Mouse (Mus musculus) embryonic facial prominence, embryonic 14.5 days (tissue): ENCODE measurements around the gene Snx3. TPM values are rescaled to one million over a fixed set of nuclear protein-coding genes. Genes with fewer than 3 reads are reported as not detected.

ENCODE experiments used
- ATAC-seq: fragments of 200-750 bp; cut with Nextera tagmentation; 2 replicates; pipeline ENCODE4 v1.8.0; 2017; ENCODE audit warnings: low read depth, moderate number of reproducible peaks, moderate TSS enrichment
- DNase-seq: peaks from one replicate; pipeline ENCODE4 v3.0.0-alpha.2; 2015; ENCODE audit warnings: low spot score
- H3K27ac ChIP-seq: fragments of 300-500 bp; sonication (generic); replicated peaks from 2 replicates; pipeline ENCODE4 v1.5.1; 2014; ENCODE audit warnings: low read depth, mild to moderate bottlenecking, low read length, moderate library complexity
- H3K27me3 ChIP-seq: fragments of 300-500 bp; sonication (generic); replicated peaks from 2 replicates; pipeline ENCODE4 v1.6.1; 2014; ENCODE audit warnings: low read length; ENCODE audit not compliant: control insufficient read depth, insufficient read depth
- H3K36me3 ChIP-seq: fragments of 300-500 bp; sonication (generic); 2 replicates; pipeline ENCODE4 v1.6.1; 2014; ENCODE audit warnings: low read length, mixed read lengths; ENCODE audit not compliant: control insufficient read depth, insufficient read depth
- H3K4me1 ChIP-seq: fragments of 300-500 bp; sonication (generic); 2 replicates; pipeline ENCODE4 v1.6.1; 2014; ENCODE audit warnings: antibody characterized with exemption, low read length; ENCODE audit not compliant: control insufficient read depth, insufficient read depth
- H3K4me2 ChIP-seq: fragments of 300-500 bp; sonication (generic); 2 replicates; pipeline ENCODE4 v1.6.1; 2014; ENCODE audit warnings: low read depth, mild to moderate bottlenecking, low read length, moderate library complexity, mixed read lengths
- H3K4me3 ChIP-seq: fragments of 300-500 bp; sonication (generic); 2 replicates; pipeline ENCODE4 v1.5.1; 2014; ENCODE audit warnings: low read depth, mild to moderate bottlenecking, low read length
- H3K9ac ChIP-seq: fragments of 300-500 bp; sonication (generic); 2 replicates; pipeline ENCODE4 v1.6.1; 2014; ENCODE audit warnings: low read depth, mild to moderate bottlenecking, low read length, moderate library complexity, mixed read lengths
- H3K9me3 ChIP-seq: fragments of 300-500 bp; sonication (generic); 2 replicates; pipeline ENCODE4 v1.6.1; 2016; ENCODE audit warnings: low read length; ENCODE audit not compliant: control insufficient read depth
- WGBS: fragments of 180-500 bp; shearing (Covaris S2); extraction: QIAGEN DNeasy Blood & Tissue Kit; methylation state at CpG from one replicate; pipeline ENCODE4 v1.1.7; 2014; 5-methylcytosine and 5-hydroxymethylcytosine counted together
- polyA plus RNA-seq: library from polyadenylated mRNA; unstranded; fragments of >200 nt; fragmentation: Nextera tagmentation; extraction: Ambion mirVana; gene quantifications from 2 replicates; pipeline ENCODE4 v1.2.1, GENCODE M21; 2014

The Snx3 gene
- polyA plus RNA-seq, 1 experiment from 2014 or later, result 326 TPM

GRCm38 (mm10) chr10:42559581-42560200 is 57.9 kb downstream of the Snx3 start:
- no peaks in the 10 kb centered on the region; the same call in 1 of the 2 replicates for H3K9me3 ChIP-seq
- WGBS, result 73% methylated on average over 5 of the region's 5 CpGs
- no peak overlapping the region for H3K4me2 ChIP-seq
- peaks cover 10% of the 10 kb centered on the region for H3K27me3 ChIP-seq
- ATAC-seq (no peak), DNase-seq (no peak)
- H3K27ac ChIP-seq, result no peak overlapping the region
- no peak overlapping the region for H3K9ac ChIP-seq
- no peaks in the 10 kb centered on the region for H3K4me1 ChIP-seq
- no peak overlapping the region for H3K4me3 ChIP-seq
- H3K36me3 ChIP-seq, result no peaks in the 10 kb centered on the region

- Histone ChIP-seq H3K4me1 (no peaks in the 10 kb centered on the region), H3K27me3 (peaks cover 35% of the 10 kb centered on the region), H3K27ac (no peak overlapping the region), H3K4me3 (no peak overlapping the region), H3K4me2 (no peak overlapping the region), H3K9me3 (no peaks in the 10 kb centered on the region), H3K9ac (no peak overlapping the region), H3K36me3 (no peaks in the 10 kb centered on the region)
- ATAC-seq (no peak), DNase-seq (peak; percentile 36)
- 4% methylated on average over 12 of the region's 12 CpGs for WGBS
Observed at GRCm38 (mm10) chr10:42562272-42562671, 60.4 kb downstream of the Snx3 start.

- Histone ChIP-seq H3K36me3 (no peaks in the 10 kb centered on the region), H3K9me3 (no peaks in the 10 kb centered on the region), H3K9ac (no peak overlapping the region), H3K4me2 (0 out of 2 replicates have a peak overlapping the region, but pooled peaks have one; percentile 3), H3K27me3 (peaks cover 95% of the 10 kb centered on the region), H3K27ac (no peak overlapping the region), H3K4me1 (no peaks in the 10 kb centered on the region), H3K4me3 (peak overlapping the region; percentile 6; the same call in 1 of the 2 replicates)
- 2% methylated on average over 20 of the region's 20 CpGs for WGBS
- ATAC-seq (no peak; the same call in 1 of the 2 replicates), DNase-seq (no peak)
Observed at GRCm38 (mm10) chr10:42572567-42572966, 70.7 kb downstream of the Snx3 start.

- Histone ChIP-seq H3K27me3 (peaks cover 96% of the 10 kb centered on the region), H3K36me3 (no peaks in the 10 kb centered on the region), H3K4me1 (no peaks in the 10 kb centered on the region), H3K4me2 (0 out of 2 replicates have a peak overlapping the region, but pooled peaks have one; percentile 3), H3K4me3 (peak overlapping the region; percentile 6; the same call in 1 of the 2 replicates), H3K9ac (no peak overlapping the region), H3K27ac (no peak overlapping the region), H3K9me3 (no peaks in the 10 kb centered on the region)
- no peak for ATAC-seq
- DNase-seq, result no peak
- 7% methylated on average over 15 of the region's 15 CpGs for WGBS
Observed at GRCm38 (mm10) chr10:42572971-42573370, 71.1 kb downstream of the Snx3 start.

- no peaks in the 10 kb centered on the region for H3K9me3 ChIP-seq
- H3K9ac ChIP-seq, result no peak overlapping the region
- no peaks in the 10 kb centered on the region for H3K36me3 ChIP-seq
- no peak overlapping the region for H3K27ac ChIP-seq
- peaks cover 97% of the 10 kb centered on the region for H3K27me3 ChIP-seq
- no peaks in the 10 kb centered on the region for H3K4me1 ChIP-seq
- 4% methylated on average over 10 of the region's 10 CpGs for WGBS
- no peak overlapping the region for H3K4me2 ChIP-seq
- ATAC-seq (no peak), DNase-seq (no peak)
- no peak overlapping the region for H3K4me3 ChIP-seq
Observed at GRCm38 (mm10) chr10:42574639-42575038, 72.8 kb downstream of the Snx3 start.

- no peaks in the 10 kb centered on the region for H3K9me3 ChIP-seq
- peaks cover 99% of the 10 kb centered on the region for H3K27me3 ChIP-seq
- no peak overlapping the region for H3K4me2 ChIP-seq
- H3K4me1 ChIP-seq, result 0 out of 2 replicates have a peak, but pooled peaks cover 5% of the 10 kb centered on the region
- DNase-seq, result no peak
- under 1% methylated on average over 15 of the region's 15 CpGs for WGBS
- H3K9ac ChIP-seq, result no peak overlapping the region
- ATAC-seq, result no peak
- H3K4me3 ChIP-seq, result no peak overlapping the region
- H3K27ac ChIP-seq, result no peak overlapping the region
- H3K36me3 ChIP-seq, result no peaks in the 10 kb centered on the region
Observed at GRCm38 (mm10) chr10:42577525-42578280, 75.9 kb downstream of the Snx3 start.

GRCm38 (mm10) chr10:42578281-42578675 is 76.4 kb downstream of the Snx3 start:
- H3K4me2 ChIP-seq, result no peak overlapping the region
- WGBS, result 2% methylated on average over 15 of the region's 15 CpGs
- no peak overlapping the region for H3K27ac ChIP-seq
- peaks cover 99% of the 10 kb centered on the region for H3K27me3 ChIP-seq
- no peak overlapping the region for H3K9ac ChIP-seq
- no peaks in the 10 kb centered on the region for H3K9me3 ChIP-seq
- 0 out of 2 replicates have a peak, but pooled peaks cover 5% of the 10 kb centered on the region for H3K4me1 ChIP-seq
- H3K36me3 ChIP-seq, result no peaks in the 10 kb centered on the region
- peak; percentile 40 for DNase-seq
- no peak overlapping the region; the same call in 1 of the 2 replicates for H3K4me3 ChIP-seq
- ATAC-seq, result no peak

GRCm38 (mm10) chr10:42578698-42579474 is 77.1 kb downstream of the Snx3 start:
- Histone ChIP-seq H3K36me3 (no peaks in the 10 kb centered on the region), H3K4me1 (peaks cover 5% of the 10 kb centered on the region; the same call in 1 of the 2 replicates), H3K4me2 (peak overlapping the region; percentile 20; the same call in 1 of the 2 replicates), H3K27me3 (peaks cover 99% of the 10 kb centered on the region), H3K9ac (no peak overlapping the region), H3K27ac (no peak overlapping the region), H3K9me3 (no peaks in the 10 kb centered on the region), H3K4me3 (peak overlapping the region; percentile 23; the same call in 1 of the 2 replicates)
- DNase-seq, result no peak
- ATAC-seq, result no peak
- WGBS, result under 1% methylated on average over 22 of the region's 22 CpGs
